Mouse (Mus musculus): ENCODE measurements around the gene Mrpl38. TPM values are rescaled to one million over a fixed set of nuclear protein-coding genes. Genes with fewer than 3 reads are reported as not detected.

Mrpl38 gene
- polyA plus RNA-seq, 1 experiment = not detected

DNA sequence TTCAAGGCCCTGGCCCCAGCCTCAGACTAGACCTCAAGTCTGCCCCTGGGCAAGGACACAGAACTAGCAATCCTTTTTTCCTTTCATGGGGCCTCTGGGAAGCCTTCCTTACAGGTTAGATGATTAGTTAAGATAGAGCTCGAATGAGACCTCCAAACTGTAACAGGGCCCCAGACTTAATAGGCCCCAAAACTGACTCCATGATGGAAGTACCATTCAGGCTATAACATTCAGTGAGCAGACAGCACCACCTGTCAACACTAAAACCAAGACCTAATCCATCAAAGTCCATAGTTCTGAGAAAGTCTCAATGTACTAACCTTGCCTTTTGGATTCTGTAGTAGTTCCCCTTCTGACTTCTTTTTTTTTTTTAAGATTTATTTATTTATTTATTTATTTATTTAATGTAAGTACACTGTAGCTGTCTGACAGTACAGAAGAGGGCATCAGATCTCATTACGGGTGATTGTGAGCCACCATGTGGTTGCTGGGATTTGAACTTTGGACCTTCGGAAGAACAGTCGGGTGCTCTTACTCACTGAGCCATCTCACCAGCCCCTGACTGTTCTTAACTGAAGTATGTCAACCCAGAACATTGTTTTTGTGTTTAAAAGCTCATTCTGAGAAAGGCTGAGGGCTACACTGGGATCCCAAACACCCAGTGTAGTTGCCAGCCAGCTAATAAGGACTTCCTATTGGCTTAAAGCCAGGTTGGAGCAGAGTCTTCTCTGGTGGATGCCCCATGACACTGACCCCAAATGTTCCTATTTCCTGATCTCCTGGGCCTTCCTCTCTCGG lies 31.5 kb upstream of the Mrpl38 start:
- H3K4me3 ChIP-seq (ENCODE audit: insufficient read depth, low read depth, low read length) = no peak overlapping the region
- H3K4me1 ChIP-seq (ENCODE audit: control insufficient read depth, insufficient read depth, low read length) = 0 out of 2 replicates have a peak, but pooled peaks cover 3% of the 10 kb centered on the region
- no peak for TF ChIP-seq CTCF (IDR thresholded peaks at IDR 0.05; ENCODE audit: insufficient read depth, low read depth, low read length)
- TF ChIP-seq POLR2A (IDR thresholded peaks at IDR 0.05; ENCODE audit: insufficient read depth, low read depth, low read length) = no peak
- H3K27ac ChIP-seq (ENCODE audit: insufficient read depth, low read depth, low read length) = no peak overlapping the region
- 85% methylated on average over 5 of the region's 5 CpGs for WGBS

DNA sequence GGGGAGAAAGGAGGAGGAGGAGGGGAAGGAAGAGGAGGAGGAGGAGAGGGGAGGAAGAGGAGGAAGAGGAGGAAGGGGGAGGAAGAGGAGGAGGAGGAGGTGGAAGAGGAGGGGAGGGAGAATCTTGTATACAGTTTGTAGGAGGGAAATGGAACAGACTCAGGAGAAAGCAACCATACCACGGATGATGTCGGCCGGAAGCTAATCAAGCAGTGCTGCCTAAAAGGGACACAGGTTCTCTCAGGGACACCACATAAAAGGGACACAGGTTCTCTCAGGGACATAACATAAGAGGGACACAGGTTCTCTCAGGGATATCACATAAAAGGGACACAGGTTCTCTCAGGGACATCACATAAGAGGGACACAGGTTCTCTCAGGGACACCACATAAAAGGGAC lies 30.5 kb upstream of the Mrpl38 start:
- WGBS = 81% methylated on average over 3 of the region's 3 CpGs
- 0 out of 2 replicates have a peak, but pooled peaks cover 3% of the 10 kb centered on the region for H3K4me1 ChIP-seq (ENCODE audit: control insufficient read depth, insufficient read depth, low read length)
- H3K4me3 ChIP-seq (ENCODE audit: insufficient read depth, low read depth, low read length) = no peak overlapping the region
- no peak overlapping the region for H3K27ac ChIP-seq (ENCODE audit: insufficient read depth, low read depth, low read length)
- no peak for TF ChIP-seq CTCF (IDR thresholded peaks at IDR 0.05; ENCODE audit: insufficient read depth, low read depth, low read length)
- no peak for TF ChIP-seq POLR2A (IDR thresholded peaks at IDR 0.05; ENCODE audit: insufficient read depth, low read depth, low read length)

DNA sequence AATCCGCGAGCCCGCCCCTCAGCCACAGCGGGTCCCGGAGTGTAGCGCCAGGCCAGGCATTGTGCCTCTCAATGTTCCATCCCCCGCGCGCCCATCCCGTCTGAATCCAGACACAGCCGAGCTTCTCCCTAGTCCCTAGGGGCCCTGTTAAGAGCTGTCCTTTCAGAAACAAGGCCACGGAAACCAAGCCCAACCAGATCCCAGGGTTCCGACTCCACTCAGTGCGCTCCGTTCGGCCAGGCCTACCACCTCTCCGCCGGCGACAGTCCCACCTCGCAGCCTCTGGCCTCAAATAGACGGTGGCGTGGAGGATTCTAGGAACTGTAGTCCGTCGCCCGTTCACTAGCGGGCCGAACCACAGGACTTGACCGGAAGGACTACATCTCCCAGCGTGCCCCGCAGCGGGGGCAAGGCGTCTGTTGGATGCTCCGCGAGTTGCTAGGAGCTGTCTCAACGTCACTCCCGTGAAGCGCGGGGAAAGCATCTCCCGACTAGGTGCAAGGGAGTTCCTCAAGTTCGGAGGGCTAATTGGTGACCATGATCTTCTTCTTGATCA lies 29.3 kb upstream of the Mrpl38 start, which contains the start of gene Fbf1:
Gene Fbf1 (minus strand): TSS at position 283 of the 556 bp plus-strand sequence.
- Histone ChIP-seq H3K4me1 (ENCODE audit: control insufficient read depth, insufficient read depth, low read length) (peaks cover 5% of the 10 kb centered on the region; the same call in 1 of the 2 replicates), H3K27ac (ENCODE audit: insufficient read depth, low read depth, low read length) (0 out of 2 replicates have a peak within 1 kb of the TSS, but pooled peaks have one; percentile 48), H3K4me3 (ENCODE audit: insufficient read depth, low read depth, low read length) (peak within 1 kb of the TSS; percentile 78)
- TF ChIP-seq POLR2A (IDR thresholded peaks at IDR 0.05; ENCODE audit: insufficient read depth, low read depth, low read length) (peak; percentile 92), CTCF (IDR thresholded peaks at IDR 0.05; ENCODE audit: insufficient read depth, low read depth, low read length) (no peak)
- under 1% methylated on average over 40 of the region's 40 CpGs for WGBS

DNA sequence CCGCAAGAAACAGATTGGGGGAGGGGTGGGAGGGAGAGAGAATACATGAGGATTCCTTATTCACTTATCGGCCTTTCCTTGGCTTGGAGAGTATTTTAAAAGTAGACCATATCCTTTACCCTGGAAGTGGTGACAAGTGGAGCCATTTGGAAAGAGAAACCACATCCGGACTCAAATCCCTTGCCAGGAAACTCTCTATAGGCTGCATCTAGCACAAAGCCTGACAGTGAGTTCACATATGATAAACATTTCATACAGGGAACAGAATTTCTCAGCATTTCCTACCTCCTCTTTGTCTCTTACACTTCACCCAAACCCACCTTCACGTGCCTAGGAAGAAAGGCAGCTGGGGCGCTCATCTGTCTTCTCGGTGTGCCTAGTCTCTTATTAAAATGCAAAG lies 28.6 kb upstream of the Mrpl38 start:
- peak overlapping the region; percentile 78 for H3K4me3 ChIP-seq (ENCODE audit: insufficient read depth, low read depth, low read length)
- no peak for TF ChIP-seq CTCF (IDR thresholded peaks at IDR 0.05; ENCODE audit: insufficient read depth, low read depth, low read length)
- no peak overlapping the region for H3K27ac ChIP-seq (ENCODE audit: insufficient read depth, low read depth, low read length)
- H3K4me1 ChIP-seq (ENCODE audit: control insufficient read depth, insufficient read depth, low read length) = peaks cover 12% of the 10 kb centered on the region
- WGBS = 6% methylated on average over 6 of the region's 6 CpGs

DNA sequence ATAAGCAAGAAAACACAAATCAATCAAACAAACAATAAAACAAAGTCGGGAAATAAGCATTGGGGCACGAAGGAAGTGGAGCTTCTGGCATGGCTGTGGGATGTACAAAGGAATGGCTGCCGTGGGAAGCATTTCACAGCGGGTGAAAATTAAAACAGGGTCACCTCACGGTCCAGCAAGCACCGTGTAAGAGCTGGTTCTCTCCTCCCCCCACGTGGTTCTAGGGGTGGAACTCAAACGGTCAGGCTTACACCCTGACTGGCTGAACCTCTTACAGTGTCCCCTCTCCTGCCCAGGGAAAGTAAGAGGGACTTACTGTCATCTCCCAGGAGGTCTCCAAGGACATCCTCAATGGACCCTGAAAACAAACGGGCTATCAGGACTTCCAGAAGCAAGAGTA lies 24.3 kb upstream of the Mrpl38 start:
- 31% methylated on average over 9 of the region's 9 CpGs for WGBS

DNA sequence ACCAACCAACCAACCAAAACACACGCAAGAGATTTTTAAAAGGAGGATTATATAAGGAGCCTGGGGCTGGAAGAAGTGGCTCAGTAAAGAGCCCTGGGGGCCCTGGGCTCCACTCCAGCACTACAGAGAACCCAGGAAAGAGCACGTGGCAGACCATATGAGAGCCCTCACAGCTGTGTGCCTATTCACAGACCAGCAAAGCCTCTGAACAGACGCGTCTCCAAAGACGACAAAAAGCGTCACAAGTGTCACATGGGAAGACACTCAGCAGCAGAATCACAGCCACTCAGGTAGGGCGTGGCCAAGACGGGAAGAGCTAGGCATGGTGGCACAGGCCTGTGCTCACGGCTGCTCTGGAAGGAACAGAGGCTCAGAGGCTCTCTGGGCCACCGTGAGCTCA lies 23.5 kb upstream of the Mrpl38 start:
- WGBS = 52% methylated on average over 10 of the region's 10 CpGs

More for the DNA sequence above, 24.3 kb upstream of the Mrpl38 start:
- Histone ChIP-seq H3K4me1 (ENCODE audit: control insufficient read depth, insufficient read depth, low read length) (peaks cover 22% of the 10 kb centered on the region), H3K4me3 (ENCODE audit: insufficient read depth, low read depth, low read length) (no peak overlapping the region), H3K27ac (ENCODE audit: insufficient read depth, low read depth, low read length) (no peak overlapping the region)
- TF ChIP-seq CTCF (IDR thresholded peaks at IDR 0.05; ENCODE audit: insufficient read depth, low read depth, low read length) (no peak), POLR2A (IDR thresholded peaks at IDR 0.05; ENCODE audit: insufficient read depth, low read depth, low read length) (no peak)

DNA sequence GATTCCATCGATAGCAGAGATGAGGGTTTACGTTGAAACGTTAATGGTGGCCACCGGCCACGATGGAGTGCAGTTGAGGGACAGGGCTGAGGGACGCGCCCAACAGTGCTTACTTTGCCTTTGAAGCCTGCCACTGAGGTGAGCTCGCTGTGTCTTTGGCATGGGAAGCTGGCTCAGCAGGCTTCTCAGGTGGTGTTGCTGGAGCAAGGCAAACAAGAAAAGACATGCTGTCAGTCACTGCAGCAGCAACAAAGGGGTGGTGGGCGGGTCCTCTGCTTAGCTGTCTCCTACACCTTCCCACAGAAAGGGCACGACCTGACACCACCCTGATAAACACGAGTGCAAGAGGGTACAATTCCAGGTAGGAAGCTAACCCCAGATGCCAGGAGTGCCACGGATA lies 22.6 kb upstream of the Mrpl38 start:
- peaks cover 22% of the 10 kb centered on the region for H3K4me1 ChIP-seq (ENCODE audit: control insufficient read depth, insufficient read depth, low read length)
- WGBS = 79% methylated on average over 12 of the region's 12 CpGs
- TF ChIP-seq CTCF (IDR thresholded peaks at IDR 0.05; ENCODE audit: insufficient read depth, low read depth, low read length) (no peak), POLR2A (IDR thresholded peaks at IDR 0.05; ENCODE audit: insufficient read depth, low read depth, low read length) (no peak)
- H3K27ac ChIP-seq (ENCODE audit: insufficient read depth, low read depth, low read length) = peak overlapping the region; percentile 47
- H3K4me3 ChIP-seq (ENCODE audit: insufficient read depth, low read depth, low read length) = no peak overlapping the region

More for the DNA sequence above, 23.5 kb upstream of the Mrpl38 start:
- Histone ChIP-seq H3K4me1 (ENCODE audit: control insufficient read depth, insufficient read depth, low read length) (peaks cover 22% of the 10 kb centered on the region), H3K27ac (ENCODE audit: insufficient read depth, low read depth, low read length) (peak overlapping the region; percentile 27; the same call in 1 of the 2 replicates), H3K4me3 (ENCODE audit: insufficient read depth, low read depth, low read length) (no peak overlapping the region)
- TF ChIP-seq CTCF (IDR thresholded peaks at IDR 0.05; ENCODE audit: insufficient read depth, low read depth, low read length) (no peak), POLR2A (IDR thresholded peaks at IDR 0.05; ENCODE audit: insufficient read depth, low read depth, low read length) (no peak)

DNA sequence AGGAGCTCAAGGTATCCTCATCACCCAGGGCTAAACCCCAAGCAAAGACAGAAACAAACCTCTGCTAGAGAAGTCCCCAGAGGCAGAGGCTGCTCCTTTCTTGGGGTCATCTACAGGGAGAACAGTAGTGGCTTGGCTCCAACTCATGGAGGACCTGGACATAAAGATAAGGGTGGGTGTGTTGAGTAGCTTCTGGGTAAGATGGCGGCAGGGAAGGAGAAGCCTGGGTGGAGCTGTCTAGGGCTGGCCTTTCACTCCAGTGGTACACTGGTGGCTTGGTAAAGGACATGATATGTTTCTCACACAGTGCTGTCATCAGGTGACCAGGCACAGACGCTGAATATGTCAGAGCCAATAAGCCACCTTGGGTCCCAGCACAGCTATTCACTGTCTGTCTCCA lies 12.3 kb upstream of the Mrpl38 start:
- peaks cover 9% of the 10 kb centered on the region for H3K4me1 ChIP-seq (ENCODE audit: control insufficient read depth, insufficient read depth, low read length)
- H3K4me3 ChIP-seq (ENCODE audit: insufficient read depth, low read depth, low read length) = no peak overlapping the region
- WGBS = 94% methylated on average over 2 of the region's 2 CpGs
- TF ChIP-seq CTCF (IDR thresholded peaks at IDR 0.05; ENCODE audit: insufficient read depth, low read depth, low read length) (no peak), POLR2A (IDR thresholded peaks at IDR 0.05; ENCODE audit: insufficient read depth, low read depth, low read length) (no peak)
- no peak overlapping the region for H3K27ac ChIP-seq (ENCODE audit: insufficient read depth, low read depth, low read length)

DNA sequence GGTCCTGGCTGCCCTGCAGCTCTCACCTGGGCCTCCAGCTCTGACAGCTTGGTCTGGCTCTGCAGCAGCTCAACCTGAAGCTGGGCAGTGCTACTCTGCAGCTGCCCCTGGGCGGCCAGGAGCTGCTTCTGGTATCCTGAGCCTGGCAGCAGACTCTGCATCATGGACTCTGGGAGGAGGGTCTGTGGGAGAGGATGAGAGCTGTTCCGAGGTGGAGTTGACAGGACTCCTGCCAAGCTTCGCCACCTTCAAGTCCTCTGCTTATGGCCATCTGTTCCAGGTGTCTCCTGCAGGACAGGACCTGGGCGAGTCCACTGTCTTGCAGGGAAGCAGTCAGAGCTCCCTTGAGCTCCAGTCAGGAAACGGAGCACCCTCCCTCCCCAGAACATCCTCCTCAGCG lies 10.7 kb upstream of the Mrpl38 start:
- Histone ChIP-seq H3K4me3 (ENCODE audit: insufficient read depth, low read depth, low read length) (no peak overlapping the region), H3K27ac (ENCODE audit: insufficient read depth, low read depth, low read length) (no peak overlapping the region), H3K4me1 (ENCODE audit: control insufficient read depth, insufficient read depth, low read length) (peaks cover 17% of the 10 kb centered on the region)
- TF ChIP-seq CTCF (IDR thresholded peaks at IDR 0.05; ENCODE audit: insufficient read depth, low read depth, low read length) (no peak), POLR2A (IDR thresholded peaks at IDR 0.05; ENCODE audit: insufficient read depth, low read depth, low read length) (no peak)
- WGBS = 85% methylated on average over 6 of the region's 6 CpGs
